Mouse (Mus musculus): ENCODE results near the gene Scly.

Scly gene

DNA sequence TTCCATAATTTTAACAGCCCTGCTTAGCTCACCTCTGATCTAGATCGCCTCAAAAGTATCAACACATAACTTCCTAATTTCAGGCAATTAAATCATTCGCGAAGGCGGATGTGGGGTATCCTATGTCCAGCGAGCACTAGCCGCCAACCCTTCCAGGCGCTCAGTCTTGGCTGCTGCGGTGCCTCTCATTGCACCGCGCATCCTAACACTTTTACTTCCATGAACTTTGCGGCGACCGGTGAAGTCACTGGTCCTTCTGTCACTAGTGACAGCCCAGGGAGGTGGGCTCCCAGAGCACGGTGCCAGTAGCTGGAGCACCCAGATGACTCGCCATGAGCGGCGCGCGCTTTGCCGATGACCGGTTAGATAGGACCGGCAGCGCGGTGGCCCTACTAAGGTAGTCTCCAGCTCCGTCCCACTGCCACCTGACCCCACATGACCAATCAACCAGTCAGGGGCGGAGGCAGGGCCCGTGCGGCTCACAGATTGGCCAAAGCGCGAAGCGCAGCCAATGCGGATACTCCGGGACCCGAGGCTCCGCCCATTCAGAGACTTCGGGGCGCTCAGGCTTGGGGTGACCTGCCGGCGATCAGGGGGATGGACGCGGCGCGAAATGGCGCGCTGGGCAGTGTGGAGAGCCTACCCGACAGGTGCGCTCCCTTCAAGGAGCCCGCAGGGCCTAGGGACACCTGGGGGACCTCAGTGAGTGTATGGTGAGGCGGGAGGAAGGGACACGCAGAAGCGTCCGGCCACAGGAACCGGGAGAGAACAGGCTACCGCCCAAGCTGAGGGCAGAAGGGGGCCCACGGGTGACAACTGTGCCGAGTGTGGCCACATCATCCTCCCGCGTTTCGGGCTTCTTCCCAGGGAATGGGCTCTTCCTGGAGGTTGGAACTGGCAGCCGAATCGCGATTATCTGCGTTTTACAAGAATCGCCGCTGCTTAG lies at the start of gene Scly:
Gene Scly, plus strand, starts transcription at position 540 of the 946 bp plus-strand sequence.
- peak; percentile 96 to 97 for DNase-seq

DNA sequence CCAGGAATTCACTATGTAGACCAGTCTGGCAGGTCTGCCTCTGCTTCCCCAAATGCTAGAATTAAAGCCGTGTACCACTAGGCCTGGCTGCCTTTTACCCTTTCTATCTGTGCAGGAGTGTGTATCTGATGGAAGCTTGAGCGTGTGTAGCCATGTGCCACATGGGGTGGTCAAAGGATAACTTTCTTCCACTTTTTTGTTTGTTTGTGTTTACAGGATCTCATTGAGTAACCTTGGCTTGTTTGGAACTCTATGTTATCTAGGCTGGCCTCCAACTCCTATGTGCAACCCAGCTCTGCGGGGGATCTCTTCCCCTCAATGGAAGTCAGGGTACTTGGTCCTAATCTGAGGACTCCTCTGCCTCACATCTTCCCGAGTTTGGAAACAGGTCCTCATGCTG lies 49.2 kb upstream of the Scly start:
- DNase-seq: peak; percentile 21 to 31

DNA sequence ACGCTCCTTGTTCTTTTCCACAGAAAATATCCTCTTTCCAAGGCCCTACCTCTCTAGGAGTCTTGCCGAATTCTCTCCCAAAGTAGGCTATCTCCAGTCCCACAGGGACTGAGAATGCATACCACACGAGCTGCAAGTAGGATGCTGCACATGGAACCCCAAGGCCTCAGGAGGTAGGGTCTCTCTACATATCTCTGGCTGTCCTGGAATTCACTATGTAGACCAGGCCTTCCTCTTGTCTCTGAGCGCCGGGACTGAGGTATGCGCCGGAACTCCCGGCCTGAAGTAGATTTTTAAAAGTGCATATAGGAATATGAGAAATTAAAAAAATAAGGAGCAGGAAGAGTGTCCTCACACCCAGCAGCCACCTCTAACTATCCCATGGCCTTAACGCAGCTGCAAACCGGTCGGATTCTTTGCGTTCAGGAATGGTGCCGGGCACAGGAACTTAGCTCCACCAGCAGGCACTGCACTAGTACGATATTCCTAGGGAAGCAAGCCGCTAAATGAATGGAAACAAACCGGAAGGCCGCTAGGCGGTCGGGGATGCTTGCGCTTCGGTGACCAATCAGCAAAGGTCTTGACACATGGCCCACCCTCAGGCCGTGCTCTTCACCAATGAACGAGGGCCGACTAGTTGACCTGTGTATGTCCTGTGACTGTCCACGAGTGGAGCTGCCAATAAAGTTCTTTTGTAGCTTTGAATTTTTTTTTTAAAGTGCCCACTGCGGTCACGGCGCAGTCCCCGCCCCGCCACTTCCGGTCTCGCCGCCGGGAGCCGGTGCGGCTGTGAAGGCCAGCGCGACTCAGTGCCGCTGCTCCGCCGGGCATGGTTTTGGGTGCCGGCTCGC lies 48.3 kb upstream of the Scly start, which contains the start of gene Ube2f:
Gene Ube2f, plus strand, starts transcription at position 741 of the 851 bp plus-strand sequence.
- peak; percentile 94 to 96 for DNase-seq

DNA sequence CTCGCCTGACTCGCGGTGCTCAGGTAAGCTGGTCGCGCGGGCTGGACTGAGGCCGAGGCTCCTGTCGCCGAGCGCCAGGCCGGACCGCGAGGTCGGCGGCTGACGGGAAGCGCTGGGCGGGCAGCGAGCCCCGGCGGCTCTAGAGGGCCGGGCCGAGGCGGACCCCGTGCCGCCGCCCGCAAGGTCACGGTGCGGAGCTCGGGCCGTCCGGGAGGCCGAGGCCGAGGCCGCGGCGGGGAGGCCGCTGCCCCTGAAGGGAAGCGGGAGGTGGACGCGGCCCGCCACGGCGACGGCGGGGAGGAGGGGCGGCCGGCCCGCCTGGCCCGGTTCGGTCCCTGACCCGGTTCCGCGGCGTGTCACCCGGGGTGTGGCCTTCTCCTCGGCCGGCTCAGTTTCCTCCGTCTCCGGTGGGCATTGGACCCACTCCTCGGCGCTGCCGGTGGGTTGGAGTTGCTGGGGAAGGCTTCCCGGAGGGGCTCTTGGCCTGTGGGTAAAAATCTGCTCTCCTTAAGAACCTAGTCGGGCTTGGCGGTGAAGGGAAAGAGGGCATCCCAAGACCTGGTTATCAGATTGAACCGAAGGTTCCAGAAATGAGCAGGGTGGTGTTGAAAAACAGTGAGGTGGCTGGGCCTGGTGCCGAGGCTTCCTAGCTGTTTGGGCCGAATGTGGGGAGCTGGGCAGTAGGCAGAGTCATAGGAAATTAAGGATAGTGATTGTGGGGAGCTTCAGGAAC lies 47.6 kb upstream of the Scly start:
- DNase-seq: peak; percentile 42 to 52

DNA sequence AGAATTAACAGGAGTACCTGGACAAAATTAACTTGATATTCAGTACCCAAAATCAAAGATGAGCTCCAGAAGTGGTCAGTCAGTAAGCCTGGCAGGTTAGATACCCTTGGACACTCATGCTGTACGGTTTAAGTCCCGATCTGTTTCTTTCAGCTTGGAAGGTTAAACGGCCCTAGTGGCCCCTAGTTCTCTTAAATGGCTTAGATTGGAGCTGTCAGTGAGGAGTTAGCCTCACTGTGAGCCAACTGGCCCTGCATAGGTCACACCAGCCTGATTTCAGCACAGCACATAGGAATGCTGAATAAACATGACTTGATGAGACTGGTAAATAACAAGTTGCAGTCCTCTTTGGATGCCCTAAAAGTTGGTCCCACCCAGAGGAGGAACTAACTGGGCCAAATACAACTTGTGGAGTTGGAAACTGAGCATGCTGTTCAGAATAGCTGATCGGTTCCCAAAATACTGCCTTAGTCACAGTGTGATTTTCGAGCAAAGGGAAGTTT lies 46.9 kb upstream of the Scly start:
- peak in 1 of 2 experiments; percentile 7 for DNase-seq

DNA sequence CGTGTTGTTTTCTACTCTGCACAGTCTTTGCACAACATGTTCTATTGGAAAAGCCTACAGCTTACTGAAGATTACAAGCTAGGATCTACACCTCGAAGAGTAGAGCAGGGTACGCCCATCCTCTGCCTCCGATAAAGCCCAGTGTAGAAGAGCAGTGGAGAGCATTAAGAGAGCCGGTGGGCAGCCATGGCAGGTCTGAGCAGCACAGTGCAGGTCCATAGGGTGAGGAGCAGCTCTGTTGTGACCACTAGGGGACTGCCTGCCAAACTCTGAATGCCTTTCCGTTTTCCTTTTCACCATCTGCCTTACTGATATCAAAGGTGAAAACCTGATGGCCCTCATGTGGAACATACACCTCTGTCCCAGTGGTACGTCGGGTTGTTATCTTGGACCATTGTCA lies 46.2 kb upstream of the Scly start:
- DNase-seq: peak; percentile 21 to 27

DNA sequence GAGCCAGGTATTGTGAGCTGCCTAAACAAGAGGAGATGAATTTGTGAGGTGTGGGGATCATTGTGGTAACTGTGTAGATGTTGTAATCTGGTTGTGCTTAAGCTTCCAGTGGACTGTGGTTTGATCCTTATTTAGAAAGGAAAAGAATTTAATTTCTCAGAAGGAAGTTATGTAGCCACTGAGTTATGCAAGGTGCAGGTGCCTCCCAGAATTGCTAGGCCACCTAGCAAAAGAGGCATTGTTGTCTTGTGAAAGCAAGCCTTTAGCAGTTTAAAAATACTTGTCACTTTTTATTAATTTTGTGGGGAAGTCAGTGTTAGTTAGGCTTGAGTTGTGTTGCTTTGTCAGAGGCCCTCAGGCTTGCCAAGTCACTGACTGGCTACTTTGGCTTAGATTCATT lies 40.2 kb upstream of the Scly start:
- DNase-seq: no peak

DNA sequence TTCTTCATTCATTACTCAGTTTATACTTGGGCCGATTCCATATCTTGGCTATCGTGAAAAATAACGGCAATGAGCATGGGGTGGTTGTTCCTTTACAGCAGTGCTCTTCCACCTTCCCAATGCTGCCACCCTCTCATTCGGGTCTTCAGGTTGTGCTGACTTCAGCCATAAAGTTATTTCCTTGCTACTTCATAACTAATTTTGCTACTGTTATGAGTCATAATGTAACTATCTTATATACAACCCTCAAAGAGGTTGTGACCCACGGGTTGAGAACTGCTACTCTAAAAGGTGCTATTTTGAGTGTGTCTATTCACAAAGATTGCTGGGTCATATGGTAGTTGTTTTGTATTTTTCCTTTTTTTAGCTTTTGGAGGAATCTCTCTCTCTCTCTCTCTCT lies 38.3 kb upstream of the Scly start:
- DNase-seq: no peak

DNA sequence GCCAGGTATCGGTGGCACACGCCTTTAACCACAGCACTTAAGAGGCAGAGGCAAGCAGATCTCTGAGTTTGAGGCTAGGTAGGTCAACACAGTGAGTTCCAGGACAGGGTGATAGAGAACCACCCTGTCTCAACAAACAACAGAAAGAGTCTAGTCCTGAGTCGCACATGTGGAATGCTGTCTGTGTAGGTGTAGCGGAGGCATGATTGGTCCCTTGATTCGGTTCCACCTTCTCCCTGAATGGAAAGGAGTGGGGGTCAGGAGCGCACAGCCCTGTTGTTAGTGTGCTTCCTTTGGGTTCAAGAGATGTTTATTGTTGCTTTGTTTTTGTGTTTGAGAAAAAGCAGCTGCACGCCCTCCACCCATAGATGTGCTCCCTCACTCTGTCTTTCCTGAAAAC lies 35.6 kb upstream of the Scly start:
- DNase-seq: no peak

DNA sequence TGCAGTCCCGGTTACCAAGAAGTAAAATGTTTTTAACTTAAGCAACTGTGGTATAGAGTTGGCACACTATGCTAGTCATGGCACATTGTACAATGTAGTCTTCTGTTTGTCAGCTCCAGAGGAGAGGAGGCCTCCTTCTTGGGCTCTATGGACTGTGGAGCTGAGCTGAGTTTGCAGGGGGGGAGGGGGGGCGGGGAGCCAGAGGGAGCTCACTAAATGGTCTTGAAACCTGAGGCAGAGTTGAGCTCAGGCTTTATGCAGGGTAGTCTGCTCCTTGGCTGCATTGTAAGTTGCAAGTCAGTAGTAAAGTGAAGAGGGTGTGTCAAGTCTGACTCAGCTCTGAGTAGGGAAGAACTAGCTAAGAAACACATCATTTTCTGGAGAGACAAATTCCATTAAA lies 25.9 kb upstream of the Scly start:
- no peak for DNase-seq

DNA sequence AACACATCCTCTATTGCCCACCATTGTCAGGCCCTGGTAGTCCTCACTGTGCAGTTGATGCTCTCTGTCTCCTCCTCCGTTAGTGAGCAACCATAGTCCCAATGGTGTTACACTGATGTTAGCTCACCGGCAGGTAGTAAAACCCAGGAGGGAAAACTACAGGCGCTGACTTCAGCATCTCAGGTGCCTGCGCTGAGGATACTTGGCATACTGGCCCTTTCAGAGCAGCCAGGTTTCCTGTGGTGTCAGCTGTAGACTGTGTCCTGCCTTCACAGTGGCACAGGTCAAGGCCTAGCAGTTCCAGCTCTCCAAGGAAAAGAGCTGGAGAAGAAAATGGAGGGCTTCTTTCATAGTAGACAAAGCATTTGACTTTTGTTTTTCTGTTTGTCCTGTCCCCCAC lies 21.6 kb upstream of the Scly start:
- DNase-seq: no peak

DNA sequence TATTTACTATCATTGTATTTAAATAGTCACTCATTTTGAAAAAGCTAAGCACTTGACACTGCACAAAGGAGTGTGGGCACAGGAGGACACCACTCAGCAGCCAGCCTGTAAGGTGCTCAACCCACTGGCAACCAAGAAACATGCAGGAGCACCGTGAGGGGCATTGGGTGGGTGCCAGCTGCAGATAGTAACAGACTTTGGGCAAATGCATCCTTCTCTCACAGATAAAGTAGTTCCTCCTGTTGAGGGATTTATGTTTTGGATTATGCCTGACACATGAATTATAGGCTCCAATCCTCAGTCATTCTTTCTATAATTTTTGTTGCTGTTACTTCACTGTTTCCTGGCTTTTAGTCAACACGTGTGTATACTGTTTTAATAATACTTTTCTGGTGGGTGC lies 20.7 kb upstream of the Scly start:
- peak in 1 of 2 experiments; percentile 23 for DNase-seq

DNA sequence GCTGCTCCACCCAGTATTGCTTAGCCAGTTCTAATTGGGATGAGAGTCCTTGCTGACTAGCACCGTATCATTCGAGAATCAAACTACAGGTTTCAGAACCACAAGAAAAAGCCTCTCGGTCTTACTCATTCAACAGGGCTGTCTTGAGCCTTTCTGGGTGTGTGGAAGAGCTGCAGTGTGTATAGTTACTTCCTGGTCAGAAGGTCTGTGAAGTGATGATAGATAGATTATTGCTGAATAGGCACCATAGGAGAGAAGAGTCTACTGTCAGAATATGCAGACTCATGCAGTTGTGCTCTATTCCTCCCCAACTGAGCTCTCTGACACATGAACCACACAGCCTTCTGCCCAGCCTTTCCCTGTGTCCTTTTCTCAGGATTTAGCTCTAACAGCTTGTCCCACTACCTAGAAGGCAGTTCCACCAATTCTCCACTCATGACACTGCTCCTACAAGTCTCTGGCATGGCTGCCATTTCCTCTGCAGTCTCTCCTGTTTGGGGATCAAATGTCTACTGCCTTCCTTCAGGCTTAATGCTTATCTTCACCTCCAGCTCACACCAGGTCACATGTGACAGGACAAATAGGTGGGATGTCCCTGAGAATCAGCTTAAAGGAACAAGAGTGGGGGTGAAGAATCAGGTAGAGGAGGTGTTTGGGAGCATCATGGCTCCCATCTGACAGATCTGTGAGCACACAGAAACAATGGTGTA lies 19.6 kb upstream of the Scly start:
- no peak for DNase-seq

DNA sequence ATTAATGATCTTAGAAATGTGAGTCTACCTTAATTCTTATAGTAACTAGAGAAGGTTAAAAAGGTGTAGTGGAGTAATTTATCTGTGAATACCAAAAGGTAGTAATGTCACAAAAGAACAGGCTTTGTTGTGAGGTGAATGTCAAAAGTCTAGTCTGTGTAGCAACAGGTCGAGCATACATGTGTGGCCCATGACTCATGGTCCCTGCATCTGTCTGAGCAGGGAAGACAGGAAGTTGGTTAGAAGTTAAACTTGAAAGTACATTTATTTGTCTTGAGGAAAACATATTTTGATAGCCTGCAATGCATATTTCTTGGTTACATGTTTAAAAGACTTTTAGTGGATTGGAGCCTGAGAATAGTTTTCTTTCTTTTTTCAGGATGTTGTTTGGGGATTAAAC lies 19.0 kb upstream of the Scly start:
- no peak for DNase-seq

DNA sequence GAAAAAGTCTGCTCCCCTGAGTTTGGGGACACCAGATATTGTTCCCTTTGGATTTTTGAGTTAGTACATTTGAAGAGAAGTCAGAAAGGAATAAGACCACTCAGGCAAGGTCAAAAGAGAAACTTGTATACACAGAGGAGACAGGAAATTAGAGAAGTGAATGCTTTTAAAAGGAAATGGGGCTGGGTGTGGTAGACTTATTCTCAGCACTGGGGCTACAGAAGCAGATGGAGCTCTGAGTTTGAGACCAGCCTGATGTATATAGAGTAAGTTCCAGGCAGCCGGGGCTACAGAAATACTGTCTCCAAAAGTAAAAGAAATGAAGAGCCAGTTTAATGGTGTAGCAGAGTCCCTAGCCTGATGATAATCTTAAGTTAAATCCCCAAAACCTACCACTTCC lies 15.6 kb upstream of the Scly start:
- DNase-seq: no peak

DNA sequence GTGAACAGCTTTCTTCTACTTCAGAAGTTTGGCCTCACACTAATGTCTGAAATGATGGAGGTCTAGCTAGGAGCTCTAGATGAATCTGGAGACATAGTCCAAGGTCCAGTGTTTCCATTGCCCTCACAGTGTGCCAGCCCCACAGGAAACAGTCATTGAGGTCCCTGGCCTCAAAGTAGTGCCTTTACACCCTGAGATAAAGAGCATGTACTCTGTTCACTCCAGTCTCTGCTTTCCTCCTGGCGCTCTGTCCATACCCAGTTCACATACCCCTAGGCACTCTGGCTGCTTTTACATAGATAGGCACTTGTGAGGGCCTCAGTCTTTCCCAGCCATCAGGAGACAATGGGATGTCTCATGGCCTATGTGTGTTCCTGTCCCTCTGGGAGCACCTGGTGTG lies 8.8 kb upstream of the Scly start:
- no peak for DNase-seq

DNA sequence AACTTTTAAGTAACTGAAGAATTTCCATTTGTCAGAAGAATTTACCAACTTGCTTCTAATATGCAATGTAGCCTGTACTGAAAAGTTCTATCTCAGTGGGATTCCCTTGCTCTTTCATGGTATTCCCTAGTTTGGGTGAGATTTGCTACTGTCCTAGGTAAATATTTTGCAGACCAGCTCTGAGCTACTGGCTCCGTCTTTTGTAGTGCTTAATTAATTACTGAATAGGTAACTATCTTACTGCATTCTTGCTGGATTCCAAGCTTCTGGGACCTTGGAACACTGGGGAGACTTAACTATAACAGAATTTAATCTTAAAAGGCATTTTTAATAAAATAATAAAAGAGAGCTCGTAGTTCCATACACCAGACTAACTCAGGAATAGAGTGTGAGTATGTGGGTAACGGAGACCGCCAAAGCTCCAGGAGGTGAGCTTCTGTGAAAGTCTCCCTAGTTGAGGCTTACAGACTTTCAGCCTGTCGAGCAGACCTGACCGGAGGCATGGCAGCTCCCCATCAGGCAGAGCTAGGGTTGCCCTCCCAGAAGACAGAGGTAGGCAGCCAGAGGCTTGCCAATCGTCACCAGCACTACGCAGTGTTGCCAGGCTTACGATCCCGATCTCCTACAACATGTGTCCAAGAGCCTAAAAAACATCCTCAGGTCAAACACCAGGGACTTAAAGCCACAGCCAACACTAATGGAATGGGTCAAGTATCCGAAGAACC lies 5.9 kb upstream of the Scly start:
- DNase-seq: no peak

DNA sequence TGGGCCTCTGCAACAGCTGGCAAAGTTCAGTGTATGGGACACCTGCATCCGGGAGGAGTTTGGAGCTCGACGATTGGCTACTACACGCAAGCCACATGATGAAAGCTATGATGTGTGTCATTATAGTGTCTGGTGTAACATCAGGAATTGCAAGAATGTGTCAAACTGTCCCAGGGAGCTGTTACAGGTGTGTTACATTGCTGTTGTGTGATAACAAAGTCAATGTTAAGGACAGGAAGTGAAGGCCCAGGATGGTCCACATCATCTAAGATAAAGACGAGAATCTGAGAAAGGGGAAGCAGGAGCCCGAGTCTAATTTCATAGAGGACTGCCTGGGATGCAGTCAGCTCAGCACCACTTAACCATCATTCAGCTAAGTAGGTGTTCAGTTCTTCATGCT lies 2.6 kb upstream of the Scly start:
- no peak for DNase-seq

DNA sequence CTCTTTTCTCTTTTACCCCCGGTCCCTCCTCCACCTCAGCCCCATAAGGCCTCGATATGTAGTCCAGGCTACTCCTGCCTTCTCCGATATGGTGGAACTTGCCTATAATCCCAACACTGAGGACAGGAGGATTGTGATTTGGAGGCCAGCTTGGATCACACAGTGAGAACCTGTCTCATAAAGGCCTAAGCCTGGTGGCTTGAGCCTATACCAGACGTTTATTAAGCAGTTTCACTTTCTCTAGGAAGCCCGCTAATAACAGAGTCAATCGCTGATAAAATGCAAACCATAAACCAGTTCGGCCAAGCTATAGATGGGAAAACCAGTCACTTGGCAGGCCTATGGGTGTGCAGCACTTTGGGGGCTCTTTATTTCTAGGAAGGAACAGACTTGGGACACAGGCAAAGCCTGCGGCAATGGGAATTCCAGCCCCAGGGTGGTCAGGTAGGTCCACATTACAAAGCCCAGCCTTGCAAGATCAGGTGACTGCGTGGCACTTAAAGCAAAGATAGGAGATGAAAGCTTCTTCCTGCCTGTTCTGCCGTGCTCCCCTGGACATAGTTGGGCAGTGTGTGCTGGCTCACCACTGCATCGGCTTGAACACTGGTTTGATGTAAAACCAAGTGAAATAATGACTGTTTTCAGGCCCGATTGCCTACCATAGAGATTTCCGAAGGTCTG lies 1.0 kb downstream of the Scly start:
- DNase-seq: no peak

DNA sequence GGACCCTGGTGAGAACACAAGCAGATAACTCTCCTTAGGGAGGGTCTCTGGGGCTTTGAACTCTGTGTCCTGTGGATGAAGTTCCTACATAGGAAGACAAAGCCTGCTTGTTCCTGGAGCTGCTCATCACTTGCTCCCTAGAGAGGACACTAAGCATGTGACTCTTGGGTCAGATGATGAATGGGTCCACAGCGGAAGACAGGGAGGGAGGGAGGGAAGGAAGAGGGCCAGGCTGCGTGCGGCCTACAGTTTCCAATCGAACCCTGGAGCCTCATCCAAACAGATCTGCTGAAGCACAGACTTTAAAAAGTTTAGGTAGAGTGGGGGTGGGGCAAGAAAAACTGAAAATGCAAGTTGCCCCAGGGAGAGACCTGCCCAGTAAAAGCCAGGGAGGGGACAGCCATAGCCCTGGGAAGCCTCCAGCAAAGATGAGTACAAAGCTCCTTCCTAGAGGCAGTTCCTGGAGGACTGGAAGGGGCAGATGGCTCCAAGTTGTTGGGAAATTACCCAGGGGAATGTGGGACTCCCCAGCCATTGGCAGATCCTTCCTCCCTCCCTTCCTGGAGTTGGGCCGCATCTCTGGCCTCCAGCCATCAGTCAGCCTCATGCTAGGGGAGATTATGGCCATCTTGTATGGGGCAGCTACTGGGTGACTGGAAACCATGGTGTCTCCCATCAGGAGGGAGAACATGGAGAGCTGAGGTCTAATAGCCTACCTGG lies 1.7 kb downstream of the Scly start:
- DNase-seq: peak; percentile 58 to 78
